Mouse (Mus musculus) naive thymus-derived CD4-positive, alpha-beta T cell, adult 5 months (primary cell): ENCODE results near the gene Olfr490. TPM values are rescaled to one million over a fixed set of nuclear protein-coding genes. Genes with fewer than 3 reads are reported as not detected.

Source experiments
- polyA plus RNA-seq: library from polyadenylated mRNA; unstranded; fragments of 100-300 nt; shearing (Covaris generic); gene quantifications from one replicate; pipeline ENCODE4 v1.2.1, GENCODE M21; 2017

The Olfr490 gene
- 0.50 TPM for polyA plus RNA-seq

GRCm38 (mm10) chr7:108288834-108289233 lies at the start of gene Olfr490:
TSS of gene Olfr490 (minus strand) at chr7:108288934.

GRCm38 (mm10) chr7:108323574-108323973 lies 34.8 kb upstream of the Olfr490 start, which contains the start of gene Olfr492:
TSS of gene Olfr492 (minus strand) at chr7:108323674.

GRCm38 (mm10) chr7:108313151-108313550 lies 24.4 kb upstream of the Olfr490 start, which contains the start of gene Olfr491:
TSS of gene Olfr491 (plus strand) at chr7:108313451.

GRCm38 (mm10) chr7:108258247-108258646 lies 30.5 kb downstream of the Olfr490 start, which contains the start of gene Olfr488:
TSS of gene Olfr488 (minus strand) at chr7:108258347.

Other genes starting within 250 kb of the Olfr490 start
- not detected for gene Olfr479, start 238.2 kb downstream of the Olfr490 start, polyA plus RNA-seq
- gene Olfr480, start 221.6 kb downstream of the Olfr490 start, polyA plus RNA-seq: not detected
- not detected for gene Olfr481, start 209.1 kb downstream of the Olfr490 start, polyA plus RNA-seq
- gene Olfr482, start 191.3 kb downstream of the Olfr490 start, polyA plus RNA-seq: not detected
- gene Olfr483, start 188.1 kb downstream of the Olfr490 start, polyA plus RNA-seq: not detected
- gene Olfr484, start 161.5 kb downstream of the Olfr490 start, polyA plus RNA-seq: not detected
- gene Olfr485, start 129.1 kb downstream of the Olfr490 start, polyA plus RNA-seq: not detected
- not detected for gene Olfr486, start 116.2 kb downstream of the Olfr490 start, polyA plus RNA-seq
- not detected for gene Olfr487, start 74.3 kb downstream of the Olfr490 start, polyA plus RNA-seq
- gene Olfr488, start 30.6 kb downstream of the Olfr490 start, polyA plus RNA-seq: not detected
- gene Olfr491, start 24.5 kb upstream of the Olfr490 start, polyA plus RNA-seq: not detected
- not detected for gene Olfr492, start 34.7 kb upstream of the Olfr490 start, polyA plus RNA-seq
- not detected for gene Olfr493, start 58.0 kb upstream of the Olfr490 start, polyA plus RNA-seq
- gene Olfr494, start 76.4 kb upstream of the Olfr490 start, polyA plus RNA-seq: not detected
- not detected for gene Olfr495, start 104.2 kb upstream of the Olfr490 start, polyA plus RNA-seq
- not detected for gene Olfr497, start 131.5 kb upstream of the Olfr490 start, polyA plus RNA-seq
- not detected for gene Olfr498, start 176.4 kb upstream of the Olfr490 start, polyA plus RNA-seq
- not detected for gene Olfr502, start 236.1 kb upstream of the Olfr490 start, polyA plus RNA-seq